Mouse (Mus musculus) forebrain, embryonic 12.5 days (tissue): ENCODE data around the gene Olfr686. TPM values are rescaled to one million over a fixed set of nuclear protein-coding genes. Genes with fewer than 3 reads are reported as not detected.

Experiments
- ATAC-seq: fragments of 200-750 bp; cut with Nextera tagmentation; 2 replicates; pipeline ENCODE4 v1.8.0; 2017; ENCODE audit warnings: moderate TSS enrichment; ENCODE audit not compliant: low FRiP score
- H3K27ac ChIP-seq: fragments of 300-500 bp; sonication (generic); 2 replicates; pipeline ENCODE4 v1.5.1; 2016; ENCODE audit warnings: mild to moderate bottlenecking
- H3K27me3 ChIP-seq: fragments of 300-500 bp; sonication (generic); 2 replicates; pipeline ENCODE4 v1.6.1; 2016; ENCODE audit warnings: mild to moderate bottlenecking
- H3K36me3 ChIP-seq: fragments of 300-500 bp; sonication (generic); replicated peaks from 2 replicates; pipeline ENCODE4 v1.6.1; 2016; ENCODE audit warnings: mild to moderate bottlenecking
- H3K4me1 ChIP-seq: fragments of 300-500 bp; sonication (generic); 2 replicates; pipeline ENCODE4 v1.6.1; 2016
- H3K4me2 ChIP-seq: fragments of 300-500 bp; sonication (generic); 2 replicates; pipeline ENCODE4 v1.6.1; 2016; ENCODE audit warnings: mild to moderate bottlenecking, moderate library complexity
- H3K4me3 ChIP-seq: fragments of 300-500 bp; sonication (generic); replicated peaks from 2 replicates; pipeline ENCODE4 v1.5.1; 2016; ENCODE audit warnings: mild to moderate bottlenecking
- H3K9ac ChIP-seq: fragments of 300-500 bp; sonication (generic); 2 replicates; pipeline ENCODE4 v1.6.1; 2016; ENCODE audit warnings: mild to moderate bottlenecking
- H3K9me3 ChIP-seq: fragments of 300-500 bp; sonication (generic); 2 replicates; pipeline ENCODE4 v1.6.1; 2016
- WGBS: fragments of 180-500 bp; shearing (Covaris S2); methylation state at CpG from one replicate; pipeline ENCODE4 v1.1.7; 2016; 5-methylcytosine and 5-hydroxymethylcytosine counted together
- polyA plus RNA-seq: library from polyadenylated mRNA; unstranded; fragments of >200 nt; fragmentation: Nextera tagmentation; extraction: Ambion mirVana; gene quantifications from 2 replicates; pipeline ENCODE4 v1.2.1, GENCODE M21; 2016

The Olfr686 gene
- polyA plus RNA-seq: not detected in 2 replicates

GRCm38 (mm10) chr7:105207385-105207784 lies at the start of gene Olfr686:
Gene Olfr686 (minus strand): TSS chr7:105207485.
- H3K4me1 ChIP-seq: no peaks in the 10 kb centered on the region
- no peaks in the 10 kb centered on the region for H3K36me3 ChIP-seq
- no peak for ATAC-seq
- H3K4me2 ChIP-seq: no peak within 1 kb of the TSS
- no peak within 1 kb of the TSS for H3K9ac ChIP-seq
- no peak within 1 kb of the TSS for H3K4me3 ChIP-seq
- no peaks in the 10 kb centered on the region for H3K27me3 ChIP-seq
- no peaks in the 10 kb centered on the region for H3K9me3 ChIP-seq
- H3K27ac ChIP-seq: no peak within 1 kb of the TSS

GRCm38 (mm10) chr7:105256656-105257055 lies 49.4 kb upstream of the Olfr686 start:
- Histone ChIP-seq H3K4me2 (no peak overlapping the region), H3K27me3 (no peaks in the 10 kb centered on the region), H3K9ac (no peak overlapping the region), H3K9me3 (no peaks in the 10 kb centered on the region), H3K4me3 (no peak overlapping the region), H3K27ac (no peak overlapping the region), H3K4me1 (no peaks in the 10 kb centered on the region), H3K36me3 (no peaks in the 10 kb centered on the region)
- no peak for ATAC-seq
- WGBS: 70% methylated on average over 5 of the region's 5 CpGs

DNA sequence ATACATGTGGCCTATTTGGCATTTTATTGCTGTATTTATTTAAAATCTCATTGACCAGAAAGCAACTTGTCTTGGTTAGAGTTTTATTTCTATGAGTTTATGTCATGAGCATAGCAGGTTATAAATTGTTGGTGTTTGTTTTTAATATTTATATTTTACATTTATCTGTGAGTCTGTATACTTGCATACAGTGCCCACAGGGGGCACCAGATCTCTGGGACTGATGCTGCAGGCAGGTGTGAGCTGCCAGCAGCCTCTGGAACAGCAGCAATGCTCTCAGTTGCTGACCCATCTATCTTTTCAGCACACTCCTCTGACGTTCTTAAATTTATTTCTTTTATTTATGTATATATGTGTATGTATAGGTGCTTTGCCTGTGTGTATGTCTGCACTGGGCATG lies 40.9 kb upstream of the Olfr686 start:
- 89% methylated on average over 1 of the region's 1 CpGs for WGBS
- ATAC-seq: no peak

GRCm38 (mm10) chr7:105247671-105248070 lies 40.4 kb upstream of the Olfr686 start:
- H3K9ac ChIP-seq: no peak overlapping the region
- H3K36me3 ChIP-seq: no peaks in the 10 kb centered on the region
- H3K9me3 ChIP-seq: no peaks in the 10 kb centered on the region
- no peak overlapping the region for H3K27ac ChIP-seq
- H3K4me3 ChIP-seq: no peak overlapping the region
- no peak for ATAC-seq
- no peaks in the 10 kb centered on the region for H3K27me3 ChIP-seq
- no peaks in the 10 kb centered on the region for H3K4me1 ChIP-seq
- no peak overlapping the region for H3K4me2 ChIP-seq
- WGBS: 70% methylated on average over 3 of the region's 3 CpGs

More for the DNA sequence above, 40.9 kb upstream of the Olfr686 start:
- Histone ChIP-seq H3K9ac (no peak overlapping the region), H3K4me3 (no peak overlapping the region), H3K4me2 (no peak overlapping the region), H3K27me3 (no peaks in the 10 kb centered on the region), H3K4me1 (no peaks in the 10 kb centered on the region), H3K27ac (no peak overlapping the region), H3K9me3 (no peaks in the 10 kb centered on the region), H3K36me3 (no peaks in the 10 kb centered on the region)

- Histone ChIP-seq H3K4me1 (no peaks in the 10 kb centered on the region), H3K27me3 (no peaks in the 10 kb centered on the region), H3K9ac (no peak overlapping the region), H3K4me2 (no peak overlapping the region), H3K36me3 (no peaks in the 10 kb centered on the region), H3K27ac (no peak overlapping the region), H3K9me3 (no peaks in the 10 kb centered on the region), H3K4me3 (no peak overlapping the region)
- ATAC-seq: no peak
- WGBS: 91% methylated on average over 2 of the region's 2 CpGs
These were observed 22.1 kb upstream of the Olfr686 start for GRCm38 (mm10) chr7:105229386-105229785.

DNA sequence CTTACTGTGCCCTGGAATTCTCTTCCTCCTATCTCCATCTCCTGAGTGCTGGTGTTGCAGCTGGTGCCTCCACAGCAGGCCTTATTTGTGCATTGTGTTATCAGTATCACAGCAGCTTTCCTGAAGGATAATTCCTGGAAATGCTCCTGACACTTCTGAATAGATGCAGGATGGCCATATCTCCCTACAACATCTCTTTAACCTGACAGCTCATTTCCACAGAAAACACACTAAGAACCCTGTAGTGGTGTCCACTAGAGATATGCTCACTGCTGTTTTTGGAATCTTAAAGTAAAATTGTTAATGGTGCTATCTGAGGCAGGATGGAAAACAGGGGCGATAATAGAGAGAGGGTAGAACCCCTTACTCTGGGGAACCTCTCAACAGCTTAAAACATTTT lies 20.9 kb upstream of the Olfr686 start:
- WGBS: 90% methylated on average over 1 of the region's 1 CpGs
- H3K4me1 ChIP-seq: no peaks in the 10 kb centered on the region
- no peak overlapping the region for H3K27ac ChIP-seq
- no peak overlapping the region for H3K9ac ChIP-seq
- H3K4me2 ChIP-seq: no peak overlapping the region
- no peak overlapping the region for H3K4me3 ChIP-seq
- H3K27me3 ChIP-seq: no peaks in the 10 kb centered on the region
- no peaks in the 10 kb centered on the region for H3K36me3 ChIP-seq
- ATAC-seq: no peak
- H3K9me3 ChIP-seq: no peaks in the 10 kb centered on the region

- Histone ChIP-seq H3K9me3 (no peaks in the 10 kb centered on the region), H3K27me3 (no peaks in the 10 kb centered on the region)
These were observed 19.4 kb upstream of the Olfr686 start for GRCm38 (mm10) chr7:105226703-105227102.

DNA sequence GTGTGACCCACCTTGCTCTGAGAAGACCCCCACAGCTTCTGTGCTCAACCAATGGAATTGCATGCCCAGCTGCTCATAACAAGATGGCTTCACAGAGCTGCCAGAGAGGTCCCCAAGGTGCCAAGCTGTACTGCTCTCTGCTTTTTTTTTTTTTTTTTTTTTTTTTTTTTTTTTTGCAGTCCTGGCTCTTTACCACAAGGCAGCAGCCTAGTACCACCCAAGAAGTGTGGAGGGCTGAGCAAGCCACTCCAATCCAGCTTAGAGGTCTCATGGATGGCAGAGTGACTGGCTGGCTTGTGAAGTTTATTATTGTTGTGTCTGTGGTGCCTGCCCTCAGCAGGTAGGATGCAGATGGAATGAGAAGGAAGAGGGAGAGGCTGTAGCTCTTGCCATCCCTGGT lies 18.8 kb upstream of the Olfr686 start:
- no peak for ATAC-seq
- Histone ChIP-seq H3K9me3 (no peaks in the 10 kb centered on the region), H3K36me3 (no peaks in the 10 kb centered on the region), H3K4me2 (no peak overlapping the region), H3K4me1 (no peaks in the 10 kb centered on the region), H3K4me3 (no peak overlapping the region), H3K9ac (no peak overlapping the region), H3K27me3 (no peaks in the 10 kb centered on the region), H3K27ac (no peak overlapping the region)

More at GRCm38 (mm10) chr7:105226703-105227102, 19.4 kb upstream of the Olfr686 start:
- H3K4me2 ChIP-seq: no peak overlapping the region
- ATAC-seq: no peak
- no peak overlapping the region for H3K27ac ChIP-seq
- no peaks in the 10 kb centered on the region for H3K36me3 ChIP-seq
- H3K4me1 ChIP-seq: no peaks in the 10 kb centered on the region
- H3K4me3 ChIP-seq: no peak overlapping the region
- H3K9ac ChIP-seq: no peak overlapping the region

DNA sequence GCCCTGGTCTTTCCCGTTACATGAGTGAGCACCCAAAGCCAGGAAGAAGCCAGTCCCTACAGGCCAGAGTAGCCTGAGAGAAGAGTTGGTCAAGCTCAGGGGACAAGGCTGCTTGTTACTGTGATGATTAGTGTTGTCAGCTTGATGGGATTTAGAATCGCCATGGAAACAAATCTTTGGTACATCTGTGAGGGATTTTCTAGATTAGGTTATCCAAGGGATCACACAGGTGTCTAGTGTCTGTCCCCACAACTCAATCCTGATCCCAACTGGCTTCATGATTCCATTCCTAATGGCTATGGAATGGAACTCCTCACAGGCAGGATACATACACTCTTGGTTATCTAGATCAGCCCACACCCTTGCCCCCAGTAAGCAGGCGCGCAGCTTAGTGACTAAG lies 11.0 kb upstream of the Olfr686 start:
- no peaks in the 10 kb centered on the region for H3K9me3 ChIP-seq
- H3K4me3 ChIP-seq: no peak overlapping the region
- no peaks in the 10 kb centered on the region for H3K27me3 ChIP-seq
- no peak for ATAC-seq
- H3K36me3 ChIP-seq: no peaks in the 10 kb centered on the region
- no peaks in the 10 kb centered on the region for H3K4me1 ChIP-seq
- H3K27ac ChIP-seq: no peak overlapping the region
- WGBS: 72% methylated on average over 4 of the region's 4 CpGs
- no peak overlapping the region for H3K9ac ChIP-seq
- H3K4me2 ChIP-seq: no peak overlapping the region

- no peak overlapping the region for H3K4me3 ChIP-seq
- ATAC-seq: no peak
- H3K27ac ChIP-seq: no peak overlapping the region
- no peak overlapping the region for H3K4me2 ChIP-seq
- no peaks in the 10 kb centered on the region for H3K27me3 ChIP-seq
- H3K4me1 ChIP-seq: no peaks in the 10 kb centered on the region
- H3K9ac ChIP-seq: no peak overlapping the region
- no peaks in the 10 kb centered on the region for H3K9me3 ChIP-seq
- 46% methylated on average over 1 of the region's 1 CpGs for WGBS
- no peaks in the 10 kb centered on the region for H3K36me3 ChIP-seq
These were observed 7.5 kb upstream of the Olfr686 start for GRCm38 (mm10) chr7:105214761-105215160.

GRCm38 (mm10) chr7:105185912-105186311 lies 21.4 kb downstream of the Olfr686 start, which contains the start of gene Olfr685:
Gene Olfr685 (minus strand): TSS chr7:105186012.
- no peak within 1 kb of the TSS for H3K4me2 ChIP-seq
- ATAC-seq: no peak
- no peak within 1 kb of the TSS for H3K9ac ChIP-seq
- no peak within 1 kb of the TSS for H3K4me3 ChIP-seq
- 91% methylated on average over 1 of the region's 1 CpGs for WGBS
- H3K36me3 ChIP-seq: no peaks in the 10 kb centered on the region
- no peaks in the 10 kb centered on the region for H3K27me3 ChIP-seq
- H3K27ac ChIP-seq: no peak within 1 kb of the TSS
- no peaks in the 10 kb centered on the region for H3K4me1 ChIP-seq
- no peaks in the 10 kb centered on the region for H3K9me3 ChIP-seq

- no peak for ATAC-seq
- Histone ChIP-seq H3K27ac (no peak overlapping the region), H3K36me3 (no peaks in the 10 kb centered on the region), H3K4me2 (no peak overlapping the region), H3K4me1 (no peaks in the 10 kb centered on the region), H3K9me3 (no peaks in the 10 kb centered on the region), H3K9ac (no peak overlapping the region), H3K4me3 (no peak overlapping the region), H3K27me3 (no peaks in the 10 kb centered on the region)
- WGBS: 55% methylated on average over 4 of the region's 4 CpGs
These were observed 36.5 kb downstream of the Olfr686 start for GRCm38 (mm10) chr7:105170773-105171172.

DNA sequence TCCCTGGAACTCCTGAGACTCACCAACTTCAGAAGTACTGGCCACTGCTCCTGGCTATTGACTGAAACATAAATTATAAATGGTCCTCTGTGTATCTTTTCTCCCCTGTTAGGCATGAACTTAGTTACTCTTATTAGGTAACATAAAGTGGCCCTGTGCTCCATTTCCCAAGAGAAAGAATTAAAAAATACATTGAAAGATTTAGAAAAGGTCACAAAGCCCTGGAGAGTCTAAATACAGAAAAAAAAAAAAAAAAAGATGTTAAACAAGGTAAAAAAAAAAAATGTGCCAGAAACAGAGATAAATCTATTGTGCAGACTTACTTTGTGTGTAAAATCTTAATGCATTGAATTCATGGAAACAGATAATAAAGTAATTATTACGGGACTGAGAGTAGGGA lies 43.7 kb downstream of the Olfr686 start, which contains the start of gene Olfr684:
Olfr684 (minus strand) TSS at position 101 of the 400 bp plus-strand sequence.
- no peak within 1 kb of the TSS for H3K27ac ChIP-seq
- no peak for ATAC-seq
- H3K36me3 ChIP-seq: no peaks in the 10 kb centered on the region
- WGBS: 79% methylated on average over 1 of the region's 1 CpGs
- no peak within 1 kb of the TSS for H3K9ac ChIP-seq
- H3K27me3 ChIP-seq: no peaks in the 10 kb centered on the region
- H3K4me1 ChIP-seq: no peaks in the 10 kb centered on the region
- no peak within 1 kb of the TSS for H3K4me3 ChIP-seq
- H3K4me2 ChIP-seq: no peak within 1 kb of the TSS
- no peaks in the 10 kb centered on the region for H3K9me3 ChIP-seq
